Mouse (Mus musculus): Measurements from ENCODE around the gene Il21r.

The Il21r gene

GRCm38 (mm10) chr7:125649013-125649412 is 45.8 kb downstream of the Il21r start:
- DNase-seq, result no peak

- DNase-seq, result no peak
These were observed 54.3 kb downstream of the Il21r start for GRCm38 (mm10) chr7:125657511-125657910.

GRCm38 (mm10) chr7:125663654-125664053 is 60.4 kb downstream of the Il21r start:
- no peak for DNase-seq

- DNase-seq, result no peak
These were observed 67.6 kb downstream of the Il21r start for GRCm38 (mm10) chr7:125670865-125671264.

- no peak for DNase-seq
These were observed 68.2 kb downstream of the Il21r start for GRCm38 (mm10) chr7:125671396-125671795.

- peak; percentile 42 to 76 for DNase-seq
These were observed 71.7 kb downstream of the Il21r start for GRCm38 (mm10) chr7:125674916-125675315.

- peak; percentile 18 to 19 for DNase-seq
These were observed 75.5 kb downstream of the Il21r start for GRCm38 (mm10) chr7:125678756-125679155.

- no peak for DNase-seq
These were observed 76.7 kb downstream of the Il21r start for GRCm38 (mm10) chr7:125679936-125680335.
